Mouse (Mus musculus): ENCODE results near the gene Usp18. TPM values are rescaled to one million over a fixed set of nuclear protein-coding genes. Genes with fewer than 3 reads are reported as not detected.

Gene Usp18
- total and polyA plus RNA-seq, 2 experiments from 2014 or later: 5.2 to 13.3 TPM

DNA sequence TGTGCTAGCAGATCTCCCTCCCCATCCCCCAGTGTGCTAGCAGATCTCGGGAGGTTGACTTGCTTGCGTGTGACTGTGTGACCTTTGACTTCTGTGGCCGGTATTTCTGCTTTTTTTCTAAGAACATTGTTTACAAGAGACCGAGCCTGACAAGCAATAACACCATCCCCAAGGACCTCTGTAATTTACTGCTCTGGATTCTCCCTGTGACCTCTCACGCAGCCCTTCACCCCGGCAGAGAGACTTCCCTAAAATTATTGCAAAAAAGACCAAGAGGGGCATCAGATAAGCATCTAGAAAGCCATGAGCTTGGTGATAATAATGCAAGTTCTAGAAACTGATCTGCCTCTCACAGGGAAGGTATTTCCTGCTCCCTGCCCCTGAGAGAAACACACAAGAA is 20.7 kb upstream of the Usp18 start:
- Histone ChIP-seq H3K4me2 (ENCODE audit: low read depth, low read length) (no peak overlapping the region), H3K4me3 (ENCODE audit: low read depth, low read length) (no peak overlapping the region), H3K27me3 (ENCODE audit: control insufficient read depth, insufficient read depth, low read length) (no peaks in the 10 kb centered on the region), H3K36me3 (replicated peaks; ENCODE audit: control insufficient read depth, insufficient read depth, low read length) (no peaks in the 10 kb centered on the region), H3K9ac (replicated peaks; ENCODE audit: low read depth, low read length) (no peak overlapping the region), H3K9me3 (replicated peaks; ENCODE audit: control insufficient read depth, low read length) (no peaks in the 10 kb centered on the region), H3K27ac (ENCODE audit: low read depth) (no peak overlapping the region; the same call in 1 of the 2 replicates), H3K4me1 (ENCODE audit: control insufficient read depth, insufficient read depth) (0 out of 2 replicates have a peak, but pooled peaks cover 8% of the 10 kb centered on the region)
- no peak for TF ChIP-seq CTCF (IDR thresholded peaks at IDR 0.05; ENCODE audit: low read depth)
- WGBS: 32% methylated on average over 6 of the region's 6 CpGs
- no peak for DNase-seq (ENCODE audit: low spot score)
- no peak for ATAC-seq (ENCODE audit: insufficient read depth, low read depth)

- H3K4me2 ChIP-seq (ENCODE audit: low read depth, low read length): peak overlapping the region; percentile 6; the same call in 1 of the 2 replicates
- peak overlapping the region; percentile 49; the same call in 1 of the 2 replicates for H3K27ac ChIP-seq (ENCODE audit: low read depth)
- no peaks in the 10 kb centered on the region for H3K9me3 ChIP-seq (replicated peaks; ENCODE audit: control insufficient read depth, low read length)
- DNase-seq (ENCODE audit: low spot score) (no peak), ATAC-seq (ENCODE audit: insufficient read depth, low read depth) (no peak)
- TF ChIP-seq CTCF (IDR thresholded peaks at IDR 0.05; ENCODE audit: low read depth) (no peak), EP300 (IDR thresholded peaks at IDR 0.05; ENCODE audit: low read depth) (no peak)
- 52% methylated on average over 4 of the region's 4 CpGs for WGBS
- no peaks in the 10 kb centered on the region for H3K27me3 ChIP-seq (ENCODE audit: control insufficient read depth, insufficient read depth, low read length)
- H3K9ac ChIP-seq (replicated peaks; ENCODE audit: low read depth, low read length): no peak overlapping the region
- H3K36me3 ChIP-seq (replicated peaks; ENCODE audit: control insufficient read depth, insufficient read depth, low read length): no peaks in the 10 kb centered on the region
- no peaks in the 10 kb centered on the region for H3K4me1 ChIP-seq (ENCODE audit: control insufficient read depth, insufficient read depth)
- no peak overlapping the region for H3K4me3 ChIP-seq (ENCODE audit: low read depth, low read length)
These were observed 19.7 kb upstream of the Usp18 start for GRCm38 (mm10) chr6:121226043-121226442.

DNA sequence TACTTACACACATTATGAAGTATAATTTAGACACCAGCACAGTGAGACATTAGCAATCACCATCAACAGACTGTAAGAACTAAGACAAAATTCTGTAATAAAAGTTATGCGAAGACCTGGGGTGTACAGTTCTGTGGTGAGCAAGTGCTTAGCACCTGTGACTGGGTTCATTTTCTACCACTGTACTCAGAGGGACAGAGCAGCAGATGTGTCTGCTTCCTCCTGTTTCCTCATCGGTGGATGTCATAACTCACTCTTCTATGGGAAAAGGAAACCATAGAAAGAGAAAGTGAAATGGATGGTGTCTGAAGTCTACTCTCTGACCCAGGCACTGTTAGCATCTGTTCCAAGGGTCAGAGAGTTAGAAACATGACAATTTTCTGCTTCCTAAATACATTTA is 19.0 kb upstream of the Usp18 start:
- Histone ChIP-seq H3K4me1 (ENCODE audit: control insufficient read depth, insufficient read depth) (no peaks in the 10 kb centered on the region), H3K4me3 (ENCODE audit: low read depth, low read length) (no peak overlapping the region), H3K9ac (replicated peaks; ENCODE audit: low read depth, low read length) (no peak overlapping the region), H3K4me2 (ENCODE audit: low read depth, low read length) (no peak overlapping the region), H3K9me3 (replicated peaks; ENCODE audit: control insufficient read depth, low read length) (no peaks in the 10 kb centered on the region), H3K27ac (ENCODE audit: low read depth) (no peak overlapping the region), H3K36me3 (replicated peaks; ENCODE audit: control insufficient read depth, insufficient read depth, low read length) (no peaks in the 10 kb centered on the region), H3K27me3 (ENCODE audit: control insufficient read depth, insufficient read depth, low read length) (no peaks in the 10 kb centered on the region)
- DNase-seq (ENCODE audit: low spot score): no peak
- no peak for ATAC-seq (ENCODE audit: insufficient read depth, low read depth)
- TF ChIP-seq EP300 (IDR thresholded peaks at IDR 0.05; ENCODE audit: low read depth) (no peak), CTCF (IDR thresholded peaks at IDR 0.05; ENCODE audit: low read depth) (no peak)
- 75% methylated on average over 2 of the region's 2 CpGs for WGBS

DNA sequence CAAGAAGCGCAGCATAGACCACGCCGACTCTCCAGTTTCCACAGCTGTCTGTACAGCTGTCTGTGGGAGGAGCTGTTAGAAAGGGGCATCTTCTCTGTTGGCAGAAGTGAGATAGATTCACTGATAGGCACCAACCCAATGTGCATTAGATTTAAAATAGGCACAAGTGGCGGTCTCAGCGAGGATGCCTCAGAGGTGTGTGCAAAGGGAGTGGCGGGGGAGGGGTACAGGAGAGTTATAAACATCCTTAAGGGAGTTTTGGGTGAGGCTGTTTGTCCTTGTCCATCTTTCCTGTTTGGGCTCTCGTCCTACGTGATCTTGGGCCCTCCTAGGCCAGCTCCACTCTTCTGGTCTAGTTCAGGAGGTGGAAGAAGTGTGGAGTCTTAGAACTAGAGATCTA is 17.3 kb upstream of the Usp18 start:
- no peak for DNase-seq (ENCODE audit: low spot score)
- Histone ChIP-seq H3K4me1 (ENCODE audit: control insufficient read depth, insufficient read depth) (no peaks in the 10 kb centered on the region), H3K4me3 (ENCODE audit: low read depth, low read length) (no peak overlapping the region), H3K27ac (ENCODE audit: low read depth) (no peak overlapping the region), H3K27me3 (ENCODE audit: control insufficient read depth, insufficient read depth, low read length) (no peaks in the 10 kb centered on the region), H3K9me3 (replicated peaks; ENCODE audit: control insufficient read depth, low read length) (no peaks in the 10 kb centered on the region), H3K36me3 (replicated peaks; ENCODE audit: control insufficient read depth, insufficient read depth, low read length) (no peaks in the 10 kb centered on the region), H3K4me2 (ENCODE audit: low read depth, low read length) (no peak overlapping the region), H3K9ac (replicated peaks; ENCODE audit: low read depth, low read length) (no peak overlapping the region)
- ATAC-seq (ENCODE audit: insufficient read depth, low read depth): no peak
- WGBS: 63% methylated on average over 8 of the region's 8 CpGs
- TF ChIP-seq EP300 (IDR thresholded peaks at IDR 0.05; ENCODE audit: low read depth): no peak
- TF ChIP-seq CTCF (IDR thresholded peaks at IDR 0.05; ENCODE audit: low read depth): no peak

DNA sequence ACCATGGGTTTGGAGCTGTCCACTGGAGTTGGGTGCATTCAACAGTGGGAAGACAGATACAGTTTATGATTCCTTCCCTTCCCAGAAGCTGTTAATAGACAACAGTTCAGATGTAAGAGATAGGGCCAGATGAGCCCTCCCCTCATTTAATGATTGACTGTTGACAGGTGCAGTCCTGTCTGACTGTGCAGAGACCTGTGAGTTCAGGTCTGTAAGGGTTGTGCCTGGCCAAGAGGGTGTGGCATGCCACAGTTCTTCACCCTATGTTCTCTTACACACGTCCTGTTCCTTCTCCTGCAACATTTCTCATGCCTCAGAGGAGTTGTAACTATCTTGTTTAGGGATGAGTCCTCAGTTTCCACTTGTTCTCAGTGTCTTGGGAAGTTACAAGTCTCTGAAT is 13.1 kb upstream of the Usp18 start:
- H3K27ac ChIP-seq (ENCODE audit: low read depth): no peak overlapping the region

DNA sequence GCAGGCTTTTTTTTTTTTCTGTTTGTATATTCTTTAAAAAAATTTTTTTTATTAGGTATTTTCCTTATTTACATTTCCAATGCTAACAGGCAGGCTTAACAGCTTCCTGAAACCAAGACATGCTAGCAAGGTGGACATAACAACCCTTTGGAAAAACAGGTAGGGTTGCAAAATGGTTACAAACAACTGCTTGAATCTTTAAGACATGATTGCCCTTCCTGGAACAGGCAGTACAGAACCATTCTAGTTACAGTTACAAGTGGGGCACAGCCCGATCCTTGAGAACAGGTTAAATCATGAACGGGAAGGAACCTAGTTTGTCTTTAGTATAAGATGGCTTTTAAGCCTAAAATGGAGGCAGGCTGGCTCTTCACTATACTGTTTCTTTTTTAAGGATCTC is 9.3 kb upstream of the Usp18 start:
- ATAC-seq (ENCODE audit: insufficient read depth, low read depth): no peak
- no peak for DNase-seq (ENCODE audit: low spot score)
- H3K4me3 ChIP-seq (ENCODE audit: low read depth, low read length): no peak overlapping the region
- TF ChIP-seq CTCF (IDR thresholded peaks at IDR 0.05; ENCODE audit: low read depth) (no peak), EP300 (IDR thresholded peaks at IDR 0.05; ENCODE audit: low read depth) (no peak)
- no peaks in the 10 kb centered on the region for H3K27me3 ChIP-seq (ENCODE audit: control insufficient read depth, insufficient read depth, low read length)
- H3K27ac ChIP-seq (ENCODE audit: low read depth): no peak overlapping the region
- no peaks in the 10 kb centered on the region for H3K4me1 ChIP-seq (ENCODE audit: control insufficient read depth, insufficient read depth)
- H3K9ac ChIP-seq (replicated peaks; ENCODE audit: low read depth, low read length): no peak overlapping the region
- no peaks in the 10 kb centered on the region for H3K9me3 ChIP-seq (replicated peaks; ENCODE audit: control insufficient read depth, low read length)
- H3K4me2 ChIP-seq (ENCODE audit: low read depth, low read length): no peak overlapping the region
- WGBS: 81% methylated on average over 2 of the region's 2 CpGs
- H3K36me3 ChIP-seq (replicated peaks; ENCODE audit: control insufficient read depth, insufficient read depth, low read length): no peaks in the 10 kb centered on the region

More for the DNA sequence above, 13.1 kb upstream of the Usp18 start:
- ATAC-seq (ENCODE audit: insufficient read depth, low read depth) (no peak), DNase-seq (ENCODE audit: low spot score) (no peak)
- H3K4me3 ChIP-seq (ENCODE audit: low read depth, low read length): no peak overlapping the region
- H3K9me3 ChIP-seq (replicated peaks; ENCODE audit: control insufficient read depth, low read length): no peaks in the 10 kb centered on the region
- TF ChIP-seq EP300 (IDR thresholded peaks at IDR 0.05; ENCODE audit: low read depth): no peak
- no peak for TF ChIP-seq CTCF (IDR thresholded peaks at IDR 0.05; ENCODE audit: low read depth)
- 32% methylated on average over 1 of the region's 1 CpGs for WGBS
- H3K4me2 ChIP-seq (ENCODE audit: low read depth, low read length): no peak overlapping the region
- no peaks in the 10 kb centered on the region for H3K36me3 ChIP-seq (replicated peaks; ENCODE audit: control insufficient read depth, insufficient read depth, low read length)
- no peak overlapping the region for H3K9ac ChIP-seq (replicated peaks; ENCODE audit: low read depth, low read length)
- no peaks in the 10 kb centered on the region for H3K4me1 ChIP-seq (ENCODE audit: control insufficient read depth, insufficient read depth)
- H3K27me3 ChIP-seq (ENCODE audit: control insufficient read depth, insufficient read depth, low read length): no peaks in the 10 kb centered on the region
